Mouse (Mus musculus) thymus, adult 18-20 months (tissue): ENCODE data around the gene Sod2.
"Not testable (repeated sequence)": the region's sequence is repeated elsewhere in the genome, so short reads cannot be mapped to it uniquely, and the experiment has no call there.

Experiments used
- DNase-seq, 2 experiments: peaks; one replicate each; pipeline ENCODE4 v3.0.0; 2022; ENCODE audit warnings: mixed read lengths in 2 of 2

The Sod2 gene

DNA sequence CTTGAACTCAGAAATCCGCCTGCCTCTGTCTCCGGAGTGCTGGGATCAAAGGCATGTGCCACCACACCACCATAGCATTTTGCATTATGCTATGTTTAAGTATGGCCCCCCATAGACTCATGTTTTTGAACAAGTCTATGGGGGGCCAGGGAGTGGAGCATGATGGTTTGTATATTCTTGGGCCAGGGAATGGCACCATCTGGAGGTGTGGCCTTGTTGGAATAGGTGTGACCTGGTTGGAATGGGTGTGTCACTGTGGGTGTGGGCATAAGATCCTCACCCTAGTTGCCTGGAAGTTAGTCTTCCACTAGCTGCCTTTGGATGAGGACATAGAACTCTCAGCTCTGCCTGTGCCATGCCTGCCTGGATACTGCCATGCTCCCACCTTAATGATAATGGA lies at the start of gene Sod2:
Gene Sod2, plus strand, starts transcription at position 301 of the 400 bp plus-strand sequence.
- not testable (repeated sequence) for DNase-seq

DNA sequence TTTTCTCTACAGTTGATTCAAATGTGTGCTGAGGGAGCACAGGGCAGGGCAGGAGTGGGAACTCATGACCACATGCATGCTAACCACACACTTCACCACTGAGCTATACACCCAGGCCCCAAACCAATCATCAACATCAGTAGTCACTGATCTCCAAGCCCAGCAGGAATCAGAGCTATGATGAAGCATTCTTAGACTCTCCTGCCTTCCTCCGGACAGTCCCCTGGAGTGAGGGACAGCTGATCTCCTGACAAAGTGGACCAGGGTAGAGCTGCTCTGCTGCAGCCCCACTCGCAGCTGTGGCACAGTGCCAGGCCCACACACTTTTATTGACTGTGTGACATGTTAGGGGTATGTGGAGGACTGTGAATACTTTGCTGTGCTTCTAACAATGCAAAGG lies 47.3 kb upstream of the Sod2 start:
- DNase-seq = not testable (repeated sequence)

DNA sequence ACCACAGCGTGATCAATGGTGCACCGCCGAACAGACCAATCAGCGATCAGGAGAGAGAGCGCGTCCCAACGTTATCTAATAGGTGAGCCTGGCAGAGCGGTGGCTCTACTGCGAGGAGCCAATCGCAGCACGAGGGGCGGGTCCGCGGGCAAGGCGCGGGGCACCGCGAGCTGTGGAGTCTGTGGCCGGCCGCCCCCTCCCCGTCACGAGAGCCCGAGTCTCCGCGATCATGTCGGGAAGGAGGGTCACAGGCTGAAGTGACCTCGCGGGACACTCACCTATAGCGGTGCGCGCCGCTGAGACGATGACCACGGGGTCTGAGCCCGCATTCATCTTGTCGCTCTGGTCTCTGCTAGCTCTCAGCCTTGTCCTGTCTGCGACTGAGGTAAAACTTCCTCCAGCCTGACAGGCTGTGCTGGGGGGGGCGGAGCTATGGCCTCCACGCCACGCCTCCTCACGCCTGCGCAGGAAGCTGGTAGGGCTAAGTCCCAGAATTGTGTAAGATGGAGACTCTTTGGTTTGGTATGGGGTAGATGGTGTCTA lies 46.2 kb upstream of the Sod2 start, which contains the start of gene Acat2:
Gene Acat2, minus strand, starts transcription at position 417 of the 543 bp plus-strand sequence.
- peak; percentile 88 to 91 for DNase-seq

DNA sequence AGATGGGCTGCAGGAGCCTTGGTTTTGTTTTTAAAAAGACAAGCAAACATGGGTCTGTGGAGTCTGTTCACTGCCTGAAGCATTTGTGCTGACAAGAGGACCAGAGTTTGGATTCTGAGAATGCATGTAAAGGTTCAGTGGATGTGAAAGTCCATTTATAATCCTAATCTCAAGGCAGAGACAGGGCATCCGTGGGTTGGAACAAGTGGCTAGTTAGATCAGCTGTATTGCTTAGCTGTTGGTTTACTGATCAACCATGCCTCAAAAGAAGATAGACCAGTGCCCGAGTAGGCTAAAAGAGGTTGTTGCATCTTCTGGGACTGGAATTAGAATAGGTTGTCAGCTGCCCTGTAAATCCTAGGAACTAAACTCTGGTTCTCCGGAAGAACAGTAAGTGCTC lies 43.2 kb upstream of the Sod2 start:
- DNase-seq = no peak

DNA sequence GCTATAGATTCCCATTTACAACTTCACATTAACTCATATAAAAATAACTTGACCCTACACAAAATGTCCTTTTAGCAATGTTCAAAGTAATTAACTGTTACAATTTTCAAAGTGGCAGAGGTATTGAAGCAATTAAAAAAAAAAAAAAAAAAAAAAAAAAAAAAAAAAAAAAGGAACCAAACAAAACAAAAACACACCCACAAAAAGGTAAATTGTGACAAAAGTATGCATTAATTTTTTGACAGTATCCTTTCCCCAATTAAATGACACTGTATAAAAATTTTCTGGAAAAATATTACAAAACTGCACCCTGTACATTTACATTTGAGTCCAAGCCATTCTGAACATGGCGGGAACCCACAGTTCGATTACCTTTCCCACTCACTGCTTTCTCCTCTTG lies 39.5 kb upstream of the Sod2 start:
- DNase-seq = no peak

DNA sequence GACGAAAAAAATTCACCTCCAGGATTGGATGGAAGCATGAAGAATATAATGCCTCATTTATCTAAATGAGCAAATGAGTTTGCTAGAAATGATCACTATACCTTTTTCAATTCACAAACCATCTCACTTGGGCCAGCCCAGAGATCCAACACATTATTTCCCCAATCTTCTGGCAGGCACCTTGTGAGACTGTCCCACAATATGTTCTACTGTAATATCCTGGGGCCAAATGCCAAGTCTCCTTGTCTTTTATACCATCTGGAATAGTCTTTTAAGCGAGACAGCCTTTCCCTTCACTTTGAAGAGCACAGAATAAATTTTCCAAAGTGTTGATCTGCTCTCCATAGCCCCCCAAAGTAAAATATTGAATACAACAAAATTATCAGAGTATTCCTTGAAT lies 32.8 kb upstream of the Sod2 start:
- DNase-seq = no peak

DNA sequence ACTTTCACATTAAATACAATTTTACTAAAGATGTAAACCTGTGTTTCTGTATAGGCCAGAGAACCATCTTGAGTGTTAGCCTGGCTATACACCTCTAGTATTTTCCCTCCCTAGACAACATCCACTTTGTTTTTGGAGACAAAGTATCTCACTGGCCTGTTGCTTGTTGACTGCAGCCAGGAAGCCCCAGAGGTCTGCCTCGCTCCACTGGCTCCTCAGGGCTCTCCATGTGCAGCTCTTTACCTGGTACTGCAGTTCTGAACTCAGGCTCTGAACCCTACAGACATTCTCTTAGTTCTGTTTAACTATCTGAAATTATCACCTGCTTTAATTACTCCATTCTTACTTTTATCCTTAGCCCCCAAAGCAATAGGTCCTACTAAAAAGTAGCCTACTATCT lies 28.1 kb upstream of the Sod2 start:
- no peak for DNase-seq

DNA sequence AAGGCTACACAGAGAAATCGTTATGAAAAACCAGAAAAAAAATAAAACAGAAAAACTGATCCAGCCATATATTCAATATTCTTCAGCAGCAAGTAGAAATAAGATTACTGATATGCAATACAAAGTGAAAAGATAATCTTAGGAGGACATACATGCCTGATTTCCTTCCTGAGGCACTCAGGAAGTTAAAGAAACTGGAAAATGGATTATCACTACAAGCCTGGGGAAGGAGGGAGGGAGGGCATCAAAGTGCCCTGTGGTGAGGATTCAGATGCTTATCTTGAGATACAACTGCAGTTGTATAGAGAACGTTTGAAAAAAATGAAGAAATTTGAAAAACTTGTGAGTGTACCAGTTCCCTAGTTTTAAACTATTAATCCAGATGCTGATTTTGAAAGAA lies 22.7 kb upstream of the Sod2 start:
- no peak for DNase-seq

DNA sequence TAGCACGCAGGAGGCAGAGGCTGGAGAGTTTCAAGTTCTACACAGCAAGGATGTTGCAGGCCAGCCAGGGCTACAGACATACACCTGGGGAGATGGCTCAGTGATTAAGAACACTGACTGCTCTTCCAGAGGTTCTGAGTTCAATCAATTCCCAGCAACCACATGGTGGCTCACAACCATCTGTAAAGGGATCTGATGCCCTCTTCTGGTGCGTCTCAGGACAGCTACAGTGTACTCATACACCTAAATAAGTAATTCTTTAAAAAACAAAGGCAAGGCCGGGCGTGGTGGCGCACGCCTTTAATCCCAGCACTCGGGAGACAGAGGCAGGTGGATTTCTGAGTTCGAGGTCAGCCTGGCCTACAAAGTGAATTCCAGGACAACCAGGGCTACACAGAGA lies 18.6 kb upstream of the Sod2 start:
- peak in 1 of 2 experiments; percentile 15 for DNase-seq

DNA sequence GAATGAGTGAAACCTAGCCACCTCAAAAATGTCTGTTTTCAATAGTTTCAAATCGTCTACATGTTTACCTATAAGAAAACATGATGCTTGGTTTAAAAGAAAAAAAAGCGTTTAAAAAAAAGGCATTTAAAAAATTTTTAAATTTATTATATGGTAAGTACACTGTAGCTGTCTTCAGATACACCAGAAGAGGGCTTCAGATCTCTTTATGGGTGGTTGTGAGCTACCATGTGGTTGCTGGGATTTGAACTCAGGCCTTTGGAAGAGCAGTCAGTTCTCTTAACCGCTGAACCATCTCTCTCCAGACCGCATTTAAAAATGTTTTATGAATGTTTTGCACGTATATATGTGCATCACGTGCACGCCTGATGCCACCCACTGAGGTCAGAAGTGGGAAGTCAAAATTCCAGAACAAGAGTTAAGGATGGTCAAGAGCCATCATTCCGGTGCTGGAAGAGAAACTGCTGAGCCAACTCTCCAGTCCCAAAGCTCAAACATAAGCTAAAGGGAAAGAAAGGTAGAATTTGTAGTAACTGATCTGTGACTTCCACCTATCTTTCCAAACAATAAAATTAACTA lies 16.0 kb upstream of the Sod2 start:
- no peak for DNase-seq

DNA sequence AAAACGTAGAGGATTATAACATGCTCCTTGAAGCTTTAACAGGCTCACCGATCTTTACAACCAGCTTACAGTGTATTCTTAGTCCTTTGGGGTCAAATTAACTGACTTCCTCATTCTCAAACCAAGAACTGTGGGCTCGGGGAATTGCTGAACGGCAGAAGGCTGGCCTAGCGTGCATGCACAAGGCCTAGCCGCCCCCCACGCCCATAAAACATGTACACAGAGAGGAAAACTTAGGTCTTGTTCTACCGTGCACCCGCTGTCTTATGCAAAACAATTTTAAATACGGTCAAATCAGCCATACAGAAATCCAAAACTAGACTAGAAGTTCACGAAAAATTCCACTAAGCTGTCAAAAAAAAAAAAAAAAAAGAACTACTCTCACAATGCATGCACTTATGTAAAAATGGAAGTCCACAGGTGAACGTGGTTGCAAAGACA lies 15.4 kb upstream of the Sod2 start:
- DNase-seq = peak in 1 of 2 experiments; percentile 25

DNA sequence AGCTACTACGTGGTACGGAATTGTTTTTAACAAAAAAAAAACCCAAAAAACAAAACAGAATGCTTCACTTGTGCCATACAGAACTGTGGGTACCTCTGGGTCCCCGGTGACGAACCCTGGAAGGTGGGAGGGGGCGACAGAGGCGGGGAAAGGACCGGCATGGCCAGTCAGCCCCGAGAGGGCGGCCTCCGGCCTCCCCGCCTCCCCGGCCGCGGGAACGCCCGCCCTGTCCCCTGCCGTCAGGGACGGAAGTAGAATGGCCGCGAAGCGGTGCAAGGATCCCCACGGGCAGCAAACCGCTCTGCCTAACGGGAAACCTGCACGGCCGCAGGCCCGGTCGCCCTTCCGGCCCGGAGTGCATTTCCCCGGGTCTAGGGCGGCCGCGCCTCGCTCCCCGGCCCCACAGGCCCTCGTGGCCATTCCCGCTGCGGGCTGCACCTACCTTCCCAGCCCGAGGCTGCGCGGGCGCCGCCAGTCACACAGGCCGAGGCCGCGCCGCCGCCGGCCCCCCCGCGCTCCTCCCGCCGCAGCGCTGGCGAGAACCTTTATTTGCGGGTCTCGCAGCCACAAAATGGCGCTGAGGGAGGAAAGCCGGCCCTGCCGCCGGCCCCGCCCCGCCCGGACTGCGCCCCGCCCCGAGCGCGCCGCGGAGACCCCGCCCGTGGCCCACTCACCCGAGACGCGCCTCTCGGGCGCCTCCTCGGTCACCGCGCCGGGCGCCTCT lies 14.8 kb upstream of the Sod2 start:
- DNase-seq = peak; percentile 78 to 79

DNA sequence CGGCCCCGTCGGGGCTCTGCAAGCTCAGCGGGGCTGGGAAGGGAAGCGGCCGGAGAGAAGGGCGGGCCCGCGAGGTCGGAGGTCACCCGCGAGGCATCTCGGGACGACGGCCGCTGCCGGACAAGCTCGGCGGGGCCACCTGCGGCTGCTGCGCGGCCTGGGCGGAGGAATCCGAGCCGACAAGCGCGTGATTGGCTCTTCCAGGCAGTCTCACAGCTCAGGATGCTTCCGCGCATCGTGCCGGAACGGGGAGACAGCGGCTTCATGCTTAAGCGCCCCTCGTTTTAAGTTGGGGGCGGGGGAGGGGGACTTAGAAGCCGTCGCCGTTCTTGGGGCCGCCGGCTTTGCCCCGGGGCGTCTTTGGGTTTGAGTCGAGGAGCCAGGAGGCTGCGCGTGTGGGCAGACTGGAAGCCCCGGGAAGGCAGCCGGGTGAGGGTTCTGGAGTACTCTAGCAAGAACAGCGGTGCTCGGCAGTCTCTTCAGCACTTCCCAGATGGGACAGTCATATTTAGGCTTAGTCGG lies 14.1 kb upstream of the Sod2 start:
- DNase-seq = peak; percentile 87 to 91

DNA sequence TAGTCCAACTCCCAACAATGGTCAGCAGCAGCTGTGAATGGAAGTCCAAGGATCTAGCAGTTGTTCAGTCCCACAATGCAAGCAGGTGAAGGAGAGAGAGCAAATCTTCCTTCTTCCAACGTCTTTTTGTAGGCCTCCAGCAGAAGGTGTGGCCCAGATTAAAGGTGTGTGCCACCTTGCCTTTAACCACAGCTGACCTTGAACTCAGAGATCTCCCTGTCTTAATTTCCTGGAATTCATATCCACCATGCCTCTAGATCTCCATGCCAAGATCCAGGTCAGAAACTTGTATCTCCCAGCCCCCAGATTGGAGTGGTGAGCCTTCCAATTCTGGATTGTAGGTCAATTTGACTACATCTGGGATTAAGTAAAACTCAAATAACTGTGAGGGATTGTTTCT lies 12.6 kb upstream of the Sod2 start, which contains the start of gene Wtap:
Gene Wtap, minus strand, starts transcription at position 101 of the 400 bp plus-strand sequence.
- no peak for DNase-seq

DNA sequence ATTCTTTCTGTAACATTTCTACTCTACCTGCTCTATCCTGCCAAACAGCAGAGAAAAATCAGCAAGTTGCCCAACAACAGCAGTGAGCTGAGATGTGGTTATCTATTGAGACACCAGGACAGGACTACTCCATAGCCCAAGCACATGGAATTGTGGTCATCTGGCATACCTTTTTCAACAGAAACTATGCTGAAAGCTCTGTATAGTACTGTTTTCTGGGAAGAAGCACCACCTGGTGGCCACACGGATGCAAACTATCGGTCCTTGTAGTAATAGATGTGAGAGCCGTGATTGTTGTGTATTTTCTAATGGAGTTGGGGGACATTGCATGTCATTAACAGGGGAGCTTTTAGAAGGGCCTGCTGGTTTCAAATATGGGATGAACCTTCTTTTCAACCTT lies 10.3 kb upstream of the Sod2 start:
- peak in 1 of 2 experiments; percentile 34 for DNase-seq

DNA sequence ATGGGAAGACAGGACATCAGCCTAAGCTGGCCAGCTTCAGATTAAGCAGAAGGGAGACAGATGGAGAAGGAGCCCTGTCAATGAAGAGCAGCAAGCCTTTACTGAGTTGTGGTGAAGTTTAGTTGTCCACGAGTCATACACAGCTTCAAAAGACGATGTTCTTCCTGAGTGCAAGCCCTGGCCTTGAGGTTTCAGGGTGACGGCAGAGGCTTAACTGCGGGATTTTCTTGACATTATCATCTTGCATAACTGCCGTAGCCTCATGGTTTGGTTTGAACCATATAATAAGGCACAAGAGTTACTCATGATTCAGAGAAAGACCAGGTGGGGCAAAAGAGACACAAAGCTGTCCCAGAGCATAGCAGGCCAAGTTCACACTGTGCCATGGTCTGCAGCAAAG lies 8.8 kb upstream of the Sod2 start:
- no peak for DNase-seq

DNA sequence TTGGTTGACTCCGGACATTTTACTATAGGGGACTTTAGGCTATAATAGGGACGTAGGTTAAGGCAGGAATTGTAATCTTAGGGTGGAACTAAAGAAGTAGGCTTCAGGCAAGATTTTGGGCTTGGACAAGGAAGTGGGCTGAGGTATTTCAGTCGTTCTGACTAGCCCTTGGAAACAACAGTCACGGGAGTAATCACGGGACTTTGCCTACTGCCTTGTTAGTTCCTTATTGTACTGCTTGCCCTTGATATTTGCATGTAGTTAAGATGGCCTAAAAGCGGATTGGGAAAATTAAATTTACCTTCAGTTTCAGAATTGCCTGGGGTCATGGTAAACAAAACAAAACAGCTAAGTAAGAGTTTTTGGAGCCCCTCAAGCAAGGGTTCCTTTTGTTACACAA lies 7.6 kb upstream of the Sod2 start:
- DNase-seq = no peak

DNA sequence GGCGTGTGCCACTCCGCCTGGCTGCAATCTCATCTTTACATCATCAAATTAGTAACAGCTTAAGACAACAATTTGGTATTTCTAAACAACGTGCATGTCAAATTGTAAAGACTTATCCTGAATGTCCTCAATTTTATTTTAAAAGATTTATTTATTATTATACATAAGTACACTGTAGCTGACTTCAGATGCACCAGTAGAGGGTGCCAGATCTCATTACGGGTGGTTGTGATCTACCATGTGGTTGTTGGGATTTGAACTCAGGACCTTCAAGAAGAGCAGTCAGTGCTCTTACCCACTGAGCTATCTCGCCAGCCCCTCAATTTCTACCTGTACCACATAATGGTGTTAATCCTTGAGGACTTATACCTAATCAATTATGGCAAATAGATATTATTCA lies 4.4 kb upstream of the Sod2 start:
- not testable (repeated sequence) for DNase-seq

DNA sequence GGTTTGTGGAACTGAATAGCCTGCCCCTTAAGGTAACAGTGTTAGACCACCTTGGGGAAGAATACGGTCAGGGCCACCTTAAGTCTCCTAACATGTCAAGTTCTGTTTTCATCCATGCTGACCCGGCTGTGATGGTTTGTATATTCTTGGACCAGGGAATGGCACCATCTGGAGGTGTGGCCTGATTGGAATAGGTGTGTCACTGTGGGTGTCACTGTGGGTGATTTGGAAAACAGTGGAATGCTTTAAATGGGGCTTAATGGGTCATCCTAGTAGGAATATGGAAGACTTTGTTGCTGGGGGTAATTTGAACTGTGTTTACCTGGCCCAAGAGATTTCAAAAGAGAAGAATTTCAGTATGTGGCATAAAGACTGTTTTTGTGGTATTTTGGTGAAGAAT lies 2.2 kb upstream of the Sod2 start:
- not testable (repeated sequence) for DNase-seq

DNA sequence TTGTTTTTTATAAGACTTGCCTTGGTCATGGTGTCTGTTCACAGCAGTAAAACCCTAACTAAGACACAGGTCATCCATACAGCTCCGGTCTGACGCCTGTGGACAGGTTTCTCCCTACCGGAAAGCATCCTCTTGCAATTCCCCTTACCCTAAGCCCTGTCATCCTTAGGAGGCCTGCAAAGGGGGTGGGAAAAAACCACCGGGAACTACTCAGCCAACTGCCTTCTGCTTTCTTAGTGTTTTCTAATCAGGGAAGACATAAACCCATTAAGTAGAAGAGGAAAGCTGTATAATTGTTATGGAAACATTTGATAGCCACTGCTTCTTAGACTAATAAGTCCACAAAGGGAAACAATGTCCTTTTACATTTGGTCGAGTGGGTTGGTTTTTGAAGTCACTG lies 338 bp downstream of the Sod2 start:
- no peak for DNase-seq

DNA sequence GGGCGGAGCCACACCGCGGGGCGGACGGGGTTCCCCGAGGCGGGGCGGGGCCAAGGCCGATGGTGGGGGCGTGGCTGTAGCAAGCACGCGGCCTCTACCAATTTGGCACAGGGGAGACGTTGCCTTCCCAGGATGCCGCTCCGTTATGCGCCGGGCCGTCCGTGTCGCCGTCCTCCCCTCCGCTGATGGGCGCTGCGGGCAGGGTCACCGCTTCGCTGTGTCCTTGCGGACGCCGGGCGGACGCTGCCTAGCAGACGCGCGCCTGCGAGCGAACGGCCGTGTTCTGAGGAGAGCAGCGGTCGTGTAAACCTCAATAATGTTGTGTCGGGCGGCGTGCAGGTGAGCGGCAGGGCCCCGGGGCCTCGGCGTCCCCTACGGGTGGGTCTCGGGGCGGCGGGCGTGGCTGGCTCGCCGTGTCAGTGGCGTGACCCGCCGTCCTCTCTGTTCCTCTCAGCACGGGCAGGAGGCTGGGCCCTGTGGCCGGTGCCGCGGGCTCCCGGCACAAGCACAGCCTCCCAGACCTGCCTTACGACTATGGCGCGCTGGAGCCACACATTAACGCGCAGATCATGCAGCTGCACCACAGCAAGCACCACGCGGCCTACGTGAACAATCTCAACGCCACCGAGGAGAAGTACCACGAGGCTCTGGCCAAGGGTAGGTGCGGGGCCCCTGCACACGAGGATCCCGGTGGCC lies 1.2 kb downstream of the Sod2 start:
- DNase-seq = peak; percentile 94

DNA sequence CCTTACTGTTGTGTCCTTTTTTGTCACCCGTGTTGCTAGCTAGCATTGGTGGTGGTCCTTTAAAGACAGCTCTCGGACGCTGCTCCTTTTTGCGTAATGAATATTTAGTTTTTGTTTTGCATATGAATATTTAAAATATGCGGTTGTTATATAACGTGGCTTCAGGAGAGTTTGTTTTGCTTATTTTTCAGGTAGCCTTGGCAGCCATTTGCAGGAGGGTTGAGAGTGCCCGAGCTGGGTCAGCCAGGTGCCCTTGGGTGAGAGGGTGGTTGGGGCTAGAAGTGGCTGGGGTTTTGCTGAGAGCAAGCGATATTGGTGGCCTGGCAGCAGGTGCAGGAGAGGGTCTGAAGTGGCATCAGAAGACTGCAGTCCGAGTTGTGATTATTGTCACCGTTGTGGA lies 1.9 kb downstream of the Sod2 start:
- DNase-seq = no peak

DNA sequence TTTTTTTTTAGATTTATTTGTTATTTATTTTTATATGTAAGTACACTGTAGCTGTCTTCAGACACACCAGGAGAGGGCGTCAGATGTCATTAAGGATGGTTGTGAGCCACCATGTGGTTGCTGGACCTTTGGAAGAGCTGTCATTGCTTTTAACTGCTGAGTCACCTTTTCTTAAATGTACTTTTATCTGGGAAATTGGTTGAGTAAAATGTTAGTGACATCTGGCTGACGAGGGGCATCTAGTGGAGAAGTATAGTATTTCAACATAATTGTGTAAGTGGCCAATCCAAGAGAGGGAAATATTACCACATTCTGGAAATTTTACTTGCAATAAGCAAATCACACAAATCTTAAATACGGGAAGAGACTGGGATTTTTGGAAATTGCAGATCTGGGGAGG lies 3.2 kb downstream of the Sod2 start:
- no peak for DNase-seq
